Mouse (Mus musculus) lung, embryonic 16.5 days (tissue): Measurements from ENCODE around the gene Yjefn3. TPM values are rescaled to one million over a fixed set of nuclear protein-coding genes. Genes with fewer than 3 reads are reported as not detected.
A peak's percentile ranks its signal among the peaks of the same experiment; 100 is the strongest.
"Not testable (repeated sequence)": the region's sequence is repeated elsewhere in the genome, so short reads cannot be mapped to it uniquely, and the experiment has no call there.

Experiments
- ATAC-seq: fragments of 200-750 bp; cut with Nextera tagmentation; 2 replicates; pipeline ENCODE4 v1.8.0; 2017; ENCODE audit warnings: low read depth, mild to moderate bottlenecking, moderate library complexity
- H3K27ac ChIP-seq: fragments of 300-500 bp; sonication (generic); 2 replicates; pipeline ENCODE4 v1.5.1; 2014; ENCODE audit warnings: mild to moderate bottlenecking, control low read depth, low read length
- H3K27me3 ChIP-seq: fragments of 300-500 bp; sonication (generic); 2 replicates; pipeline ENCODE4 v1.6.1; 2014; ENCODE audit warnings: low read depth, low read length, mixed read lengths; ENCODE audit not compliant: control insufficient read depth, insufficient read depth
- H3K36me3 ChIP-seq: fragments of 300-500 bp; sonication (generic); 2 replicates; pipeline ENCODE4 v1.6.1; 2014; ENCODE audit warnings: low read length; ENCODE audit not compliant: control insufficient read depth, insufficient read depth
- H3K4me1 ChIP-seq: fragments of 300-500 bp; sonication (generic); replicated peaks from 2 replicates; pipeline ENCODE4 v1.6.1; 2014; ENCODE audit warnings: low read length, mixed read lengths; ENCODE audit not compliant: control insufficient read depth, insufficient read depth
- H3K4me2 ChIP-seq: fragments of 300-500 bp; sonication (generic); 2 replicates; pipeline ENCODE4 v1.6.1; 2014; ENCODE audit warnings: low read depth, low read length, control low read depth
- H3K4me3 ChIP-seq: fragments of 300-500 bp; sonication (generic); 2 replicates; pipeline ENCODE4 v1.5.1; 2014; ENCODE audit warnings: mild to moderate bottlenecking, low read length, control low read depth
- H3K9ac ChIP-seq: fragments of 300-500 bp; sonication (generic); 2 replicates; pipeline ENCODE4 v1.6.1; 2014; ENCODE audit warnings: low read length, control low read depth
- H3K9me3 ChIP-seq: fragments of 300-500 bp; sonication (generic); 2 replicates; pipeline ENCODE4 v1.6.1; 2016; ENCODE audit warnings: low read length; ENCODE audit not compliant: control insufficient read depth
- WGBS: fragments of 180-500 bp; shearing (Covaris S2); extraction: QIAGEN DNeasy Blood & Tissue Kit; methylation state at CpG from one replicate; pipeline ENCODE4 v1.1.7; 2014; 5-methylcytosine and 5-hydroxymethylcytosine counted together
- polyA plus RNA-seq: library from polyadenylated mRNA; unstranded; fragments of >200 nt; fragmentation: Nextera tagmentation; extraction: Ambion mirVana; gene quantifications from 2 replicates; pipeline ENCODE4 v1.2.1, GENCODE M21; 2015

The Yjefn3 gene
- 4.0 and 4.1 TPM in 2 replicates for polyA plus RNA-seq

DNA sequence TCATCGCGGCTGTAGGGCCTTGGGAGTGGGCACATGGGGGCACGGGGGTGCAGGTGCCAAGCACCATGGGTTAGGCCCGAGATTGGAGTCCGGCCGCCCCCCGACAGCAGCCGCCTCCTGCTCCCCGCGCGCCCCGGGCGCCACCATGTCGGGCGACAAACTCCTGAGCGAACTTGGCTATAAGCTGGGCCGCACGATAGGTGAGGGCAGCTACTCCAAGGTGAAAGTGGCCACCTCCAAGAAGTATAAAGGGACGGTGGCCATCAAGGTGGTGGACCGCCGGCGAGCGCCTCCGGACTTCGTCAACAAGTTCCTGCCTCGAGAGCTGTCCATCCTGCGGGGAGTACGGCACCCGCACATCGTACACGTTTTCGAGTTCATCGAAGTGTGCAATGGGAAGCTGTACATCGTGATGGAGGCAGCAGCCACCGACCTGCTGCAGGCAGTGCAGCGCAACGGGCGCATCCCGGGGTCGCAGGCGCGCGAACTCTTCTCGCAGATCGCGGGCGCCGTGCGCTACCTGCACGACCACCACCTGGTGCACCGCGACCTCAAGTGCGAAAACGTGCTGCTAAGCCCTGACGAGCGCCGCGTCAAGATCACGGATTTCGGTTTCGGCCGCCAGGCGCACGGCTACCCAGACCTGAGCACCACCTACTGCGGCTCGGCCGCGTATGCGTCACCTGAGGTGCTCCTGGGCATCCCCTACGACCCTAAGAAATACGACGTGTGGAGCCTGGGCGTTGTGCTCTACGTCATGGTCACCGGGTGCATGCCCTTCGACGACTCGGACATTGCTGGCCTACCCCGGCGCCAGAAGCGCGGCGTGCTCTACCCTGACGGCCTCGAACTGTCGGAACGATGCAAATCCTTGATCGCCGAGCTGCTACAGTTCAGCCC lies at the start of gene Yjefn3, which contains the start of the genes Tssk6 and Ndufa13:
Yjefn3 (minus strand) TSS at position 550 of the 900 bp plus-strand sequence.
Tssk6 (plus strand) TSS at position 22 of the 900 bp plus-strand sequence.
Ndufa13 (minus strand) TSS at position 396 of the 900 bp plus-strand sequence.
- Histone ChIP-seq H3K4me2 (peak within 1 kb of the TSS; percentile 98), H3K9ac (peak within 1 kb of the TSS; percentile 85), H3K27me3 (no peaks in the 10 kb centered on the region), H3K36me3 (no peaks in the 10 kb centered on the region), H3K4me1 (peaks cover 22% of the 10 kb centered on the region), H3K4me3 (peak within 1 kb of the TSS; percentile 82), H3K9me3 (no peaks in the 10 kb centered on the region), H3K27ac (peak within 1 kb of the TSS; percentile 97)
- 5% methylated on average over 88 of the region's 89 CpGs for WGBS
- ATAC-seq, result peak; percentile 47

DNA sequence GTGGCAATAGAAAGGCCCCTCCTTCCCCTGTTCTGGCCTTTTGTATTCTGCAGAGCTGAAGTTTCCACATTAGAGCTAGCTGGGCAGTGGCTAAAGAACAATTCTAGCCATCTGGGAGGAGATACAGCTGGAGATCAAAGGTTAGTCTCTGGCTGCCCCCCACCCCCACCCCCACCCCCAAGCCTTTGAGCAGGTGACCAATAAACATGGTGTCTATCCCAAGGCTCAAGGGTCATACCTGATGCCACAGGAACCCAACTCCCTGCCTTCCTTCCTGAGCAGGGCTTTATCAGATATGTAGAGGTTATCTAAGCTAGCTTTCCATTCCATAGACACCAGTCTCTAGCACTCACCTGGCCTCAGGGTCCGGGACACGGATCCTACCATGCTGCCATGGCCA lies 47.8 kb upstream of the Yjefn3 start:
- Histone ChIP-seq H3K27ac (no peak overlapping the region), H3K27me3 (no peaks in the 10 kb centered on the region), H3K4me3 (no peak overlapping the region), H3K36me3 (0 out of 2 replicates have a peak, but pooled peaks cover 5% of the 10 kb centered on the region), H3K9ac (no peak overlapping the region), H3K4me1 (no peaks in the 10 kb centered on the region; the same call in 1 of the 2 replicates), H3K4me2 (no peak overlapping the region), H3K9me3 (no peaks in the 10 kb centered on the region)
- no peak for ATAC-seq
- 90% methylated on average over 2 of the region's 2 CpGs for WGBS

DNA sequence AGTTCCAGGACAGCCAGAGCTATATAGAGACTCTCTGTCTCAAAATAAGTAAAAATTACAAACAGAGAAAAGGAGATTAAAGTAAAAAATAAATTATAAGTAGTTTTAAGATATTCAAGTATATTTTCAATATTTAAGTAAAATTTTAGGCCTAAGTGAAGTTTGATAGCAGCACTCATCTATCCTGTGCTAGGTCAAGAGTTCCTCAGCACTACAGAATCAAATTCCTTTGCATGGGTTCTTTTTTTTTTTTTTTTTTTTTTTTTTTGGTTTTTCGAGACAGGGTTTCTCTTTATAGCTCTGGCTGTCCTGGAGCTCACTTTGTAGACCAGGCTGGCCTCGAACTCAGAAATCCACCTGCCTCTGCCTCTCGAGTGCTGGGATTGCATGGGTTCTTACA lies 40.0 kb upstream of the Yjefn3 start:
- not testable (repeated sequence) for H3K27ac ChIP-seq, H3K9ac ChIP-seq, H3K4me3 ChIP-seq, H3K4me2 ChIP-seq, H3K27me3 ChIP-seq, ATAC-seq, H3K9me3 ChIP-seq, H3K36me3 ChIP-seq
- 84% methylated on average over 2 of the region's 3 CpGs for WGBS
- peaks cover 22% of the 10 kb centered on the region for H3K4me1 ChIP-seq

DNA sequence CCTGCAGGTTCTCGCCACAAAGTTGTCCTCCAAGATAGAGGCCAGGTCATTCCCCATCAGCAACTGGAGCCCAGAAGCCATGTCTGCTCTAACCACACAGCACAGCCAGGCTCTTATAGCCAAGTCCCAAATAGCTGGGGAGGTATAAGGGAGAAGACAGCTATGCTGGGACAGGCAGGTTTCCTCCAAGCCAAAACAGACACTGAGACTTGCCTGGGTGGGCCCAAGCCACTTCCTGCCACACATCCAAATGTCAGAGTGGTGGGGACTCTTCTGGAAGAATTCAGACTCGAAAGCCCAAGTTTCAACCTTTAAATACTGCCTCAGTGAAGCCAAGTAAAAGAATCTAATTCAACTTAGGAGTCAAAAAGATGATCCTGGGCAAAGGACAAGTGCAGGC lies 37.9 kb upstream of the Yjefn3 start:
- H3K4me1 ChIP-seq, result peaks cover 42% of the 10 kb centered on the region
- no peak overlapping the region for H3K4me3 ChIP-seq
- 81% methylated on average over 2 of the region's 2 CpGs for WGBS
- no peak for ATAC-seq
- H3K27ac ChIP-seq, result no peak overlapping the region
- H3K27me3 ChIP-seq, result no peaks in the 10 kb centered on the region
- no peak overlapping the region for H3K9ac ChIP-seq
- no peaks in the 10 kb centered on the region for H3K36me3 ChIP-seq
- no peak overlapping the region for H3K4me2 ChIP-seq
- H3K9me3 ChIP-seq, result no peaks in the 10 kb centered on the region

DNA sequence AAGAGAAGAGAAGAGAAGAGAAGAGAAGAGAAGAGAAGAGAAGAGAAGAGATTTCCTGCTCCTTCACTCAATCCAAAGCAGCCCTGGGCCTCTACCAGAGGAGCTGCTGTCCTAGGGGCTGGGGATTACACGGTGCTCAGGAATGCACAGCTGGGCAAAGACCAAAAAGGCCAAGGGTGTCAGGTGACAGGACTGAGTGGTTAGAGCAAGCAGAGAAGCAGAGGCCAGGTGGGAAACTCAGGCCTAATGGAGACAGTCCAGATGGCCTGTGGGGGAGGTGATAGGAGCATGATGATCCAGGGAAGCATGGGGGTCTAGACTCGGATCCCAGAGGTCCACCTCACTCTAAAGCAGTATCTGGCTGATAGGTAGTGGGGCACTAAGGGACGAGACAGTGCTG lies 37.1 kb upstream of the Yjefn3 start:
- Histone ChIP-seq H3K36me3 (peaks cover 2% of the 10 kb centered on the region; the same call in 1 of the 2 replicates), H3K27me3 (no peaks in the 10 kb centered on the region), H3K4me3 (no peak overlapping the region), H3K27ac (no peak overlapping the region), H3K4me2 (no peak overlapping the region), H3K4me1 (peaks cover 42% of the 10 kb centered on the region), H3K9me3 (no peaks in the 10 kb centered on the region), H3K9ac (no peak overlapping the region)
- 19% methylated on average over 3 of the region's 3 CpGs for WGBS
- ATAC-seq, result no peak

DNA sequence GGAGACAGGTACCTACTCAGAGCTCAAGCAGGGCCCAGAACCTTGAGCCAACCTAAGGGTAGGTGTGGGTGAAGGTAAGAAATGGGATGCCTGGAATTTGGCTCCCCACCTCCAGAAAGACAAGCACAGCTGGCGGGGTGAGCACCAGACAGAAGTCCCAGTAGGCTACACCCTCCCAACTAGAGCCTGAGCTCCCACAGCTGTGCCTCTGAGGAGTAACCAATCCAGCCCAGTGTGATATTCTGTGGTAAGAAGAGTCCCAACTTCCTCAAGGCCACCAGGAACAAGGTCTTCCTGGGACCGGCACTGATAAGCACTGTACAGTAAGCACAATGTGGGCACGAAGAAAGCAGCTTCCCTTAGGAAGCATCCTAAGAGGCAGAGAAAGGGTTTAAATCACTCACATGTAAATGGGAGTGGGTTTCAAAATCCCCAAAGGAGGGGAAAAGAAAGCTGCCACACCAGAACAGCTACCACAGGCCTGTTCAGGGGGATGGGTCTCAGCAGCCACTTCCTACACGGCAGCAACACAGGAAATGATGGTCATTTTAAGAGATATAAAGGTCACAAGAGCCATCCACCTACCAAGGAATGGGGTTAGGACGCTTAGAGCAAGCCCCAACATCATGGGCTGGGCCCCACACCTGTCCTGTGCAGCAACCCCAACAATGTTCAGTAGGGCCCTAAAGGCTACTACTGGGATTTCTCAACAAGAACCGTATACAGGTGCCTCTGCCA lies 35.9 kb upstream of the Yjefn3 start:
- H3K27me3 ChIP-seq, result no peaks in the 10 kb centered on the region
- H3K9ac ChIP-seq, result no peak overlapping the region
- 69% methylated on average over 6 of the region's 6 CpGs for WGBS
- no peaks in the 10 kb centered on the region for H3K9me3 ChIP-seq
- no peak overlapping the region for H3K4me3 ChIP-seq
- H3K4me1 ChIP-seq, result peaks cover 42% of the 10 kb centered on the region
- H3K27ac ChIP-seq, result no peak overlapping the region
- no peak for ATAC-seq
- H3K36me3 ChIP-seq, result peaks cover 2% of the 10 kb centered on the region; the same call in 1 of the 2 replicates
- H3K4me2 ChIP-seq, result no peak overlapping the region

DNA sequence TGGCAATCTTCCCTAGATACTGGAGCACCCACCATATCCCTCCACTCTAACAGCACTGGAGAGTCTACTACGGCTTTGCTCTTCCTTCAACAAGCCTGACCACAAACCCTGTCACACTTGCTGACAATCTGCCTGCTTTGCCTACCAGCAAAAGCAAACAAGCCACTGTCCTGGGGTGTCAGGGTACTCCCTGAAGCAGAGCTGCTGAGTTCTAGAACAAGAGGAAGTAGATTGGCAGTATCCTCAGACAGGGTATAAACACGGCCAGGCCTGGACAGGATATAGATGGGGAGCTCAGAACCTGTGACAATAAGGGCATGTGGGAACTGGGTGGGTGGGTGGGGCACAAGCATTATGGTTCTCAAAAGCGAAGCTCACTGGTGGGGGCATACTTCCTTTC lies 35.0 kb upstream of the Yjefn3 start:
- H3K4me2 ChIP-seq, result no peak overlapping the region
- ATAC-seq, result no peak
- peaks cover 42% of the 10 kb centered on the region for H3K4me1 ChIP-seq
- peaks cover 2% of the 10 kb centered on the region; the same call in 1 of the 2 replicates for H3K36me3 ChIP-seq
- no peak overlapping the region for H3K4me3 ChIP-seq
- H3K27me3 ChIP-seq, result no peaks in the 10 kb centered on the region
- WGBS, result 78% methylated on average over 3 of the region's 3 CpGs
- peak overlapping the region; percentile 50 for H3K27ac ChIP-seq
- no peak overlapping the region for H3K9ac ChIP-seq
- no peaks in the 10 kb centered on the region for H3K9me3 ChIP-seq

DNA sequence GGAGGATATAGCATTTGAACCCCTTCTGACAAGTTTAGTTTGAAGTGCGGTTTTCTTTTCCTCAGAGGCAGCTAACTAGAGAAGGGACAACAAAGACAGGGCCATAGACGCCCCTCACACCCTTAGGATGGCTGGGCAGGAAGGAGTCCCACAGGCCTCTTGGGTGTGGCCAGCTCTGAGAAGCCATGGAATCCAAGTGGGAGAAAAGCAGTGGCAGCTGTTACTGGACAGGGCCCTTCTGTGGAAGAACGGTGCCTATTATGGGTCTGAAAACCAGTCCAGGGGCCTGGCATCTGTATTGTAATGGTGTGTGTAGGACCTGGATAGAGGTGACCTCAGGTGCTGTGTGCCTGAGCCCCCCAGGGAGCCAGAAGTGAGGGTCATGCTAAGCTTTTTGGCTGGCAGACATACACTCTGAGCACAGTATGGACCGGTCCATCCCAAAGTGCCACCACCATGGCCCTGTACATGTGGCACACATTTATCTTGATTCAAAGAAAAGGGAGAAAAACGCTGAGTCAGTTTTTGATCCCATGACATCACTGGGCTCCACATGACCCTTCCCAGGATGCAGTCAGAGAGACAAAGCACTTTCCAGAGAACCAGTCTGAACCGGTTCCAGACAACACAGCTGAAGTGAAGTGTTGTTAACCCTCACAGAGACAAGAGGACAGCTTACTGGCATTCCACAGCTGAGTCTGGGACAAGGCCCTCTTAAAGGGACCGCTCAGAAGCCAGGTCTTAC lies 33.7 kb upstream of the Yjefn3 start:
- Histone ChIP-seq H3K4me3 (no peak overlapping the region), H3K36me3 (peaks cover 2% of the 10 kb centered on the region; the same call in 1 of the 2 replicates), H3K4me1 (peaks cover 42% of the 10 kb centered on the region), H3K27ac (peak overlapping the region; percentile 81), H3K9me3 (no peaks in the 10 kb centered on the region), H3K27me3 (no peaks in the 10 kb centered on the region), H3K9ac (peak overlapping the region; percentile 34), H3K4me2 (peak overlapping the region; percentile 16; the same call in 1 of the 2 replicates)
- WGBS, result 34% methylated on average over 7 of the region's 7 CpGs
- peak; percentile 94 for ATAC-seq
